Mouse (Mus musculus) liver, postnatal 0 days (tissue): ENCODE data around the gene Alox8.

ENCODE experiments used
- CTCF ChIP-seq: sonication (generic); IDR thresholded peaks from 2 replicates; pipeline ENCODE4 v1.5.1; 2016; ENCODE audit warnings: antibody characterized with exemption, low read depth
- EP300 ChIP-seq: IDR thresholded peaks from 2 replicates; pipeline ENCODE4 v1.6.1; 2016; ENCODE audit warnings: antibody characterized with exemption, low read depth, mild to moderate bottlenecking

GRCm38 (mm10) chr11:69244911-69245310 is 47.3 kb upstream of the Alox8 start:
- TF ChIP-seq CTCF (peak; percentile 73), EP300 (no peak)
